Mouse (Mus musculus): ENCODE data around the gene B230118H07Rik. TPM values are rescaled to one million over a fixed set of nuclear protein-coding genes. Genes with fewer than 3 reads are reported as not detected.

The B230118H07Rik gene
- total RNA-seq, 1 experiment, result 20.2 TPM

- H3K4me1 ChIP-seq (ENCODE audit: control insufficient read depth in 2 of 2, insufficient read depth in 2 of 2, low read length in 2 of 2, poor library complexity in 1 of 2), result 0 out of 4 replicates have a peak, but pooled peaks cover 0 to 2% of the 10 kb centered on the region in 2 experiments
- H3K27ac ChIP-seq (ENCODE audit: insufficient read depth, low read depth, low read length, poor library complexity, severe bottlenecking), result no peak overlapping the region
- TF ChIP-seq MAFK (IDR thresholded peaks at IDR 0.05; ENCODE audit: insufficient read depth, low read depth, low read length) (no peak), CHD2 (IDR thresholded peaks at IDR 0.05; ENCODE audit: low read depth, low read length) (no peak), ZC3H11A (IDR thresholded peaks at IDR 0.05; ENCODE audit: borderline replicate concordance, low read depth, low read length) (no peak), HCFC1 (IDR thresholded peaks at IDR 0.05; ENCODE audit: borderline replicate concordance, insufficient read depth, low read length) (no peak), ZNF384 (IDR thresholded peaks at IDR 0.05; ENCODE audit: low read depth, low read length) (no peak)
- no peaks in the 10 kb centered on the region for H3K9me3 ChIP-seq (ENCODE audit: control insufficient read depth, insufficient read depth, low read depth, low read length)
- no peak overlapping the region for H3K4me3 ChIP-seq (ENCODE audit: insufficient read depth in 1 of 2, low read depth in 1 of 2, low read length in 2 of 2, poor library complexity in 1 of 2, severe bottlenecking in 1 of 2)
- no peaks in the 10 kb centered on the region for H3K36me3 ChIP-seq (ENCODE audit: control insufficient read depth, insufficient read depth, low read length, poor library complexity, severe bottlenecking)
- in situ Hi-C loops (cut with MboI; ENCODE audit: low sequenced_read_pairs in 2 of 2, unreplicated experiment in 2 of 2), result no loop called here
- no peak for DNase-seq (ENCODE audit: low read depth, low spot score)
- H3K9ac ChIP-seq (ENCODE audit: insufficient read depth, low read depth, low read length, poor library complexity, severe bottlenecking), result no peak overlapping the region
Observed at GRCm38 (mm10) chr2:101650446-101650845, 1.1 kb upstream of the B230118H07Rik start.

- Histone ChIP-seq H3K4me1 (ENCODE audit: control insufficient read depth in 2 of 2, insufficient read depth in 2 of 2, low read length in 2 of 2, poor library complexity in 1 of 2) (0 out of 4 replicates have a peak, but pooled peaks cover 0 to 2% of the 10 kb centered on the region in 2 experiments), H3K4me3 (ENCODE audit: insufficient read depth in 1 of 2, low read depth in 1 of 2, low read length in 2 of 2, poor library complexity in 1 of 2, severe bottlenecking in 1 of 2) (no peak overlapping the region), H3K36me3 (ENCODE audit: control insufficient read depth, insufficient read depth, low read length, poor library complexity, severe bottlenecking) (no peaks in the 10 kb centered on the region), H3K9me3 (ENCODE audit: control insufficient read depth, insufficient read depth, low read depth, low read length) (no peaks in the 10 kb centered on the region), H3K9ac (ENCODE audit: insufficient read depth, low read depth, low read length, poor library complexity, severe bottlenecking) (no peak overlapping the region), H3K27ac (ENCODE audit: insufficient read depth, low read depth, low read length, poor library complexity, severe bottlenecking) (no peak overlapping the region)
- in situ Hi-C loops (cut with MboI; ENCODE audit: low sequenced_read_pairs in 2 of 2, unreplicated experiment in 2 of 2), result no loop called here
- TF ChIP-seq CHD2 (IDR thresholded peaks at IDR 0.05; ENCODE audit: low read depth, low read length) (no peak), HCFC1 (IDR thresholded peaks at IDR 0.05; ENCODE audit: borderline replicate concordance, insufficient read depth, low read length) (no peak), MAFK (IDR thresholded peaks at IDR 0.05; ENCODE audit: insufficient read depth, low read depth, low read length) (no peak), ZC3H11A (IDR thresholded peaks at IDR 0.05; ENCODE audit: borderline replicate concordance, low read depth, low read length) (no peak), ZNF384 (IDR thresholded peaks at IDR 0.05; ENCODE audit: low read depth, low read length) (no peak)
- DNase-seq (ENCODE audit: low read depth, low spot score), result no peak
Observed at GRCm38 (mm10) chr2:101648361-101648760, 971 bp downstream of the B230118H07Rik start.

GRCm38 (mm10) chr2:101645841-101646240 is 3.5 kb downstream of the B230118H07Rik start:
- no peak overlapping the region for H3K4me3 ChIP-seq (ENCODE audit: insufficient read depth in 1 of 2, low read depth in 1 of 2, low read length in 2 of 2, poor library complexity in 1 of 2, severe bottlenecking in 1 of 2)
- in situ Hi-C loops (cut with MboI; ENCODE audit: low sequenced_read_pairs in 2 of 2, unreplicated experiment in 2 of 2), result no loop called here
- no peak overlapping the region for H3K9ac ChIP-seq (ENCODE audit: insufficient read depth, low read depth, low read length, poor library complexity, severe bottlenecking)
- no peaks in the 10 kb centered on the region for H3K36me3 ChIP-seq (ENCODE audit: control insufficient read depth, insufficient read depth, low read length, poor library complexity, severe bottlenecking)
- TF ChIP-seq ZC3H11A (IDR thresholded peaks at IDR 0.05; ENCODE audit: borderline replicate concordance, low read depth, low read length), result no peak
- TF ChIP-seq HCFC1 (IDR thresholded peaks at IDR 0.05; ENCODE audit: borderline replicate concordance, insufficient read depth, low read length), result no peak
- no peak for TF ChIP-seq ZNF384 (IDR thresholded peaks at IDR 0.05; ENCODE audit: low read depth, low read length)
- TF ChIP-seq CHD2 (IDR thresholded peaks at IDR 0.05; ENCODE audit: low read depth, low read length), result no peak
- TF ChIP-seq MAFK (IDR thresholded peaks at IDR 0.05; ENCODE audit: insufficient read depth, low read depth, low read length), result no peak
- H3K9me3 ChIP-seq (ENCODE audit: control insufficient read depth, insufficient read depth, low read depth, low read length), result no peaks in the 10 kb centered on the region
- no peaks in the 10 kb centered on the region for H3K4me1 ChIP-seq (ENCODE audit: control insufficient read depth in 2 of 2, insufficient read depth in 2 of 2, low read length in 2 of 2, poor library complexity in 1 of 2)
- no peak for DNase-seq (ENCODE audit: low read depth, low spot score)
- no peak overlapping the region for H3K27ac ChIP-seq (ENCODE audit: insufficient read depth, low read depth, low read length, poor library complexity, severe bottlenecking)

- Histone ChIP-seq H3K36me3 (ENCODE audit: control insufficient read depth, insufficient read depth, low read length, poor library complexity, severe bottlenecking) (no peaks in the 10 kb centered on the region), H3K4me1 (ENCODE audit: control insufficient read depth in 2 of 2, insufficient read depth in 2 of 2, low read length in 2 of 2, poor library complexity in 1 of 2) (no peaks in the 10 kb centered on the region), H3K27ac (ENCODE audit: insufficient read depth, low read depth, low read length, poor library complexity, severe bottlenecking) (no peak overlapping the region), H3K9me3 (ENCODE audit: control insufficient read depth, insufficient read depth, low read depth, low read length) (no peaks in the 10 kb centered on the region), H3K4me3 (ENCODE audit: insufficient read depth in 1 of 2, low read depth in 1 of 2, low read length in 2 of 2, poor library complexity in 1 of 2, severe bottlenecking in 1 of 2) (no peak overlapping the region), H3K9ac (ENCODE audit: insufficient read depth, low read depth, low read length, poor library complexity, severe bottlenecking) (no peak overlapping the region)
- DNase-seq (ENCODE audit: low read depth, low spot score), result no peak
- in situ Hi-C loops (cut with MboI; ENCODE audit: low sequenced_read_pairs in 2 of 2, unreplicated experiment in 2 of 2), result no loop called here
- TF ChIP-seq CHD2 (IDR thresholded peaks at IDR 0.05; ENCODE audit: low read depth, low read length), result no peak
- no peak for TF ChIP-seq HCFC1 (IDR thresholded peaks at IDR 0.05; ENCODE audit: borderline replicate concordance, insufficient read depth, low read length)
- TF ChIP-seq ZNF384 (IDR thresholded peaks at IDR 0.05; ENCODE audit: low read depth, low read length), result no peak
- TF ChIP-seq MAFK (IDR thresholded peaks at IDR 0.05; ENCODE audit: insufficient read depth, low read depth, low read length), result no peak
- TF ChIP-seq ZC3H11A (IDR thresholded peaks at IDR 0.05; ENCODE audit: borderline replicate concordance, low read depth, low read length), result no peak
Observed at GRCm38 (mm10) chr2:101639840-101640350, 9.4 kb downstream of the B230118H07Rik start.
